Mouse (Mus musculus): Measurements from ENCODE around the gene Kcnj1.
A peak's percentile ranks its signal among the peaks of the same experiment; 100 is the strongest.

Kcnj1 gene

DNA sequence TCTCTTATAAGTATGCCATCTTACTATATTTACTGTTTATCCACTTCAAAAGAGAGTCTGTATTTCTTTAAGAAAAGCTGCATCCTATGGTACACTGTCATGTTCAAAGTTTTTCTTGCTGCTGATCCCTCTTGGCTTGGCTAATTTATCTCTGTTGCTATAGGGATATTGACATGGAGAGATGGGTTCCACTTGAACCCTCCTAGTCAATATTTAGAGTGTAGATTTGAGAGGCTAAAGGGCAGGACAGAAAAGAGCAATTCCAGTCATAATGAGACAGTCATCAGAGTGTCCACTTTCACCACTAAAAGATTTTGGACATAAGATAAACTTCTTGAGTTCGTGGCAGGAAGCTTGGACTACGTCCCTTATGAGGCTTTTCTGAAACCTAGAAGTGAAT, 27.9 kb downstream of the Kcnj1 start:
- no peak for DNase-seq (ENCODE audit: low read depth)

DNA sequence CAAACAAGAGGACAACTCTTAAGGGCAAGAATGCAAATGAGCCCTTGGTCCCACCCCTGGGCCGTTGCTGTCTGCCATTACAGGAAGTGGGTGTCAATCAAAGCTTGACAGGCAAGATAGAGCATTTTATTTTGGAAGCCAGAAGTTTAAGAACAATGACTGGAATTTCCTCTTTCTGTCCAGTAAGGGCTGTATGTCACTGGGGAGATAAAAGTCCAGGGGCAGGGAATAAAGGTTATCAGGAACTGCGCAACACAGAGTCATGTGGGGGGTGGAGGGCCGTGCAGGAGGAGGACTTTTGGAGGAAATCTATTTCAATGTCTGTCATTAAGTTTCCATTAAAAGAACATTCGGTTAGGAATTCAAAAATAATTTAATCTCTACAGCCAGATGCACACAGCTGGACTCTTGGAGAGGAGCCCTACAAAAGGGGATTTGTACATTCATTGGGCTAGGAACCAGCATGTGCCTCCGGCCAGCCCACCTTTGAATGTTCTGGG, 28.4 kb downstream of the Kcnj1 start:
- DNase-seq (ENCODE audit: low read depth), result no peak

- DNase-seq (ENCODE audit: low read depth), result peak; percentile 76
Measured at GRCm38 (mm10) chr9:32405191-32405925, 33.1 kb downstream of the Kcnj1 start.

GRCm38 (mm10) chr9:32408730-32409059, 36.4 kb downstream of the Kcnj1 start:
- no peak for DNase-seq (ENCODE audit: low read depth)

DNA sequence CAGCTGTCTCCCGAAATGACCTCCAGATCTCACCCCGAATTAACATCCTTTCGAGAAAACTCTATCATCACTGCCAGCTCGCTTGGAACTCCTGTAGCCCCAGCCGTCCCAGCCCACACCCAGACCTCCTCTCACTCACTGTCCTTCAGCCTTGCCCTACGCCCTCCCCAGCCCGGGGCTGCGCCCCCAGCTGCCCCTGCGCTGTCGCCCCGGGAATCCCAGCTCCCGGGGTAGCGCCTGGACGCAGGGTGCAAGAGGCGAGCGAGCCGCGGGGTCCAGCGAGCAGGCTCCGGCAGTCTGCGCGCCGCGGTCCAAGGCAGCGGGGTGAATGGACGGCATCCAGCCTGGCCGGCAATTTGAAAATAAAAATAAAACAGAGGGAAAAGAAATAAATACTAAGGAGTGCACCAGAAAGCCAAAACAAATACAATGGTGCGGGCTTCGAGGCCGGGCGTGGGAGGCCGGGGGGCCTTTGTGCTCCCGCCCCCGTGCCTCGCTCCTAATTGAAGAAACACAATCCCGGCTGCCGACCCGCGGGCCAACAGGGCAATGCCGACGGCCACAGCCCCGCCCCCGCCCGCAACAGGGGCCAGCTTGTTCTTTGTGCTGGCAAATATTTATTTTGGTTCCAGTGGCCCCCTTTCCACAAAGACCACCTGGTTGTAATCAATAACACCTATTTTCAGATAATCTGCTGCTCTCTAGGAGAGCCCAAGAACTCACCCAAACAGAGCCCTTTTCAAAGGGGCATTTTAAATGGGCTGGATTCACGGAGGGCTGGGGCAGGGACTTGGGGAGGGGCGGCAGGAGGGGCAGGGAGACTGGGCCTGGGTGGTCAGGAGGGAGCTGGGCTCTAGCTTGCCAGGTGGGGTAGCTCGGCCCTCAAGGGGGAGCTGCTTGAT, 37.0 kb downstream of the Kcnj1 start:
- DNase-seq (ENCODE audit: low read depth), result no peak

DNA sequence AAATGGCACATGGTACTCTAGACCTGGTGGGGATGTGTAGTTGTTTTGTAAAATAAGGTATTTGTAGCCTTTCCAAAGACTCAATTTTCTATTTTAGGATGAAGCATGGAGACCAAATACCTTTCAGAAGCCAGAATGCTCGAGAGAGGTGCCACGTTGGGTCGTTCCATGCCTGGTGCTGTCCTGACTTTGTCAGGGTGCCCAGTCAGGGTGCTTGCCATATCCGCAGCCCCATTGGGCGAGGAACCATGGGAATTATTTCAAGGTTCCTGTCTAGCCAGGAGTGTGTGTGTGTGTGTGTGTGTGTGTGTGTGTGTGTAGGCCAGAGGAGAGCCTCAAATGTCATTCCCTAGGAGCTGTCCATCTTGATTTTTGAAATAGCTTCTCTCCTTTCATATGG, 38.4 kb downstream of the Kcnj1 start:
- DNase-seq (ENCODE audit: low read depth), result no peak

- no peak for DNase-seq (ENCODE audit: low read depth)
Measured at GRCm38 (mm10) chr9:32411507-32411906, 39.2 kb downstream of the Kcnj1 start.

DNA sequence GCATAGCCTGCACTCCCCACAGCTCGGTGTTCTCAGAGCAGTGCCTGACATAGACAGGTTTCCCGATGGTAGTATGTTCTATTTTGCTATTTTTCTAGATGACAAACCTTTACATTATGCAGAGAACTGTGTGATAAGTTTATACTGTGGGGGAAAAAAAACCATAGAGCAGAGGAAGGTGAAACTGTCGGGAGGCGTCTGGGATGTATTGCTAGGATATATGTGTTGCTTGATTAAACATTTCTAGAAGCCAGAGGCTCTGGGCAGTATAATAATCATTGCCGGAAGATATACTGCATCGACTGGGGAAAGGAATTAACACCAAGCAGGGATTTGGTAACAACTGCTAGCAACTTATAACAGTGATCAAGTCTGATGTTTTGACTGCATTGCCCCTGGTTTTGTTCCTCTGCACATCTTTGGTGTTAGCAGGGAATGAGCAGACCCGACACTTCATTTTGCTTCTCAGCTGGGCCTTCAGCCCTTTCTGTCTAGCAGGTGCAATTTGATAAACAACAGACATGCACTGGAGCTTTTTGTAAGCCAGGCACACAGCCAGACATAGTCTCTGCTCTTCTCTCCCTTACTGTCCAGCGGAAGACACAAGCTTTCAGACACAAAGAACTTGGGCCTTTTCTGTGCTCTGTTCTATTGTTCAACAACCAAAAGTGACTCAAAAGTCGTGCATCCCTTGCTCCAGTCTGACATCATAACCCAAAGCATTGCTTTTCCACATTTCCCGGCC, 40.7 kb downstream of the Kcnj1 start:
- DNase-seq (ENCODE audit: low read depth), result no peak

DNA sequence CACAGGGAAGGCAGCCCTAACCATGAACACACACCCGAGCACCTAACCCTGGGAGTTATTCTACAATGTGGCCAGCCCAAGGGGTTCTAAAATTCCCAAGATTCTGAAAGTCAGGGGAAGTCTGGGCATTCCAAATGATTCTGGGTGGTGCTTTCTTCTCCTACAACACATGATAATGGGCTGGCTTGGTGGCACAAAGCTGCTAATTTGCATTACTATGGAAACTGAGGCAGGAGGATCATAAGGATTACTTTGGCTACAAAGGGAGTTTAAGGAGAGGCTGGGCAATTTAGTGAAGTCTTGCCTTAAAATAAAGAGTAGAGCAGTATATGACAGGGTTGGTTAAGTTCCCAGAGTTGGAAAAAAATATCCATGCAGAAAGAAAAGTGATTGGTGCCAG, 42.7 kb downstream of the Kcnj1 start:
- DNase-seq (ENCODE audit: low read depth), result no peak

- no peak for DNase-seq (ENCODE audit: low read depth)
Measured at GRCm38 (mm10) chr9:32415952-32416351, 43.7 kb downstream of the Kcnj1 start.

GRCm38 (mm10) chr9:32417466-32418116, 45.3 kb downstream of the Kcnj1 start:
- no peak for DNase-seq (ENCODE audit: low read depth)

- DNase-seq (ENCODE audit: low read depth), result no peak
Measured at GRCm38 (mm10) chr9:32420711-32421110, 48.4 kb downstream of the Kcnj1 start.

GRCm38 (mm10) chr9:32425321-32425720, 53.0 kb downstream of the Kcnj1 start:
- DNase-seq (ENCODE audit: low read depth), result no peak

DNA sequence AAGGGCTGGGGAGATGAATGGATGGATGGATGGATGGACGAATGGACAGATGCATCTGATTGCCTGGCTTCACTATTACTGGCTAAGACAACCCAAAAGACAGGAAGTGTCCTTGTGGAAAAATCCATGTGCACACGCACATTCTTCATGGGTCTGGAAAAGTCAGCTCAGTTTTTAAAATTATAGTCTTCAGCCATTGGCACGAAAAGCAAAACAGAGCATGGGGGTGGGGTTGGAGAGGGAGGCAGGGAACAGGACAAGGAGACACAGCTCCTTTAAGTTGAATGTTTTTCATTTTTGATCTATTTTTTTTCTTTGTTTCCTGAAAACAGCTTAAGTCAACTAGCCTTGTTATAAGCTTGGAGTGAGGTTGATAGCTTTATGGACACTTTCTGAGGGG, 58.8 kb downstream of the Kcnj1 start:
- no peak for DNase-seq (ENCODE audit: low read depth)

DNA sequence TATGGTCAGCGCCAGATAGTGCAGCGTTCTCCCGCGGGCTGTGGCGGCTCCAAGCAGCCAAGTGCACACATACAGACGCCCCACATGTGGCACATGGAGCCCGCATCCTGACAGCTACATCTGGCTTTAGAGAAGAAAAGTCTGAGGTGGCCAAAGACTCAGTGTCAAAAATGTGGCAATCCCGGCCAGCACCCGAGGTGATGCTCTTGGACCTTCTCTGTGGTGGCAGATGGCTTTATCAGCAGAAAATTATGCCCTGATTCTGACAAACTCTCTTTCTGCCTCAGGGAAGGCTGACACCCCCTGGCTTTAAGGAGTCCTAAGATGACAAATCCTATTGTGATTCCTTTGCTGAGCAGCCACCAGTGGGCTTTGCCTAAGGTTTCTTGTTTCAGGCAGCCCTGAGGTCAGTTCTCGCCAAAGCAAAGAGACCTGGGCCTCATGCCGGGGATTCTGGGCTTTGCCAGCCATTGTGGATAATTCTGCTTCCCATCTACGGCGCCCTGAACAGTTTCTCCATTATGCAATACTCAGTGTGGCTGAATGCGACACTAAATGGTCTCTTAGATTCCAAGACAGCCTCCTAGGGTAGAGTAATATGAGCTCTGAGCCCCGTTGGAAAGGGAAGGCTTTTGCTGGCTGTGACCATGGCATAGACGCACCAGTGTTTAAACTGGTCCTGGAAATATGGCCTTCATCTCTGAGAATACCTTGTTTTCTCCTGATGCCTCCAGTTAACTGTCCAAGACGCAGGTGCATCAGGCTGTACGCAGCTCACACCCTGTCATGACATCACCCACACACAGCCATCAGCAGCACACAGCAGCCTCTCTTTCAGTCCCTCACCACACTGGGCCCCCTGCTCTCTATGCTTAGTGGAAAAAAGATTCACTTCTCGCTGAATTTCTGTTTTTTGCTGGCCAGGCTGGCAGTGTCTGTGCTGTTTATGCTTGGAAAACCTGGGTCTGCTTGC, 62.2 kb downstream of the Kcnj1 start:
- DNase-seq (ENCODE audit: low read depth), result no peak

GRCm38 (mm10) chr9:32443115-32443514, 70.8 kb downstream of the Kcnj1 start:
- no peak for DNase-seq (ENCODE audit: low read depth)

DNA sequence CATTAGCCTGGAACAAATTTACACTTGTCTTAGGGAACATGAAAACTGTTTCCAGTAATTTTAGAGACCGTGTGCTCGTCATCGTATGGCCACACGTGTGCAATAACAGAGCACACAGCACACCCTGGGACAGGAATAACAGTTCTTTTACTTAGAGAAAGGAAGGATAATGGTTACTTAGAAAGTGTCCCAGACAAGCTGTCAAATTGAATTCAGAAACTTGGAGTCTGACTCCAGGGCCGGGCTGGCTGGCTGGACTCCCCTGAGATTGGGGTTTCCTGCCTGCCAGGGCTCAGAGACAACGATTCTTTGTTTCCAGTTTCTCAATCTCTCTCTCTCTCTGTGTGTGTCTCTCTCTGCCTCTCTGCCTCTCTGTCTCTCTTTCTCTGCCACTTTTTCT, 71.5 kb downstream of the Kcnj1 start:
- no peak for DNase-seq (ENCODE audit: low read depth)

- no peak for DNase-seq (ENCODE audit: low read depth)
Measured at GRCm38 (mm10) chr9:32444453-32445201, 72.3 kb downstream of the Kcnj1 start.

- peak; percentile 74 for DNase-seq (ENCODE audit: low read depth)
Measured at GRCm38 (mm10) chr9:32445789-32446188, 73.5 kb downstream of the Kcnj1 start.

DNA sequence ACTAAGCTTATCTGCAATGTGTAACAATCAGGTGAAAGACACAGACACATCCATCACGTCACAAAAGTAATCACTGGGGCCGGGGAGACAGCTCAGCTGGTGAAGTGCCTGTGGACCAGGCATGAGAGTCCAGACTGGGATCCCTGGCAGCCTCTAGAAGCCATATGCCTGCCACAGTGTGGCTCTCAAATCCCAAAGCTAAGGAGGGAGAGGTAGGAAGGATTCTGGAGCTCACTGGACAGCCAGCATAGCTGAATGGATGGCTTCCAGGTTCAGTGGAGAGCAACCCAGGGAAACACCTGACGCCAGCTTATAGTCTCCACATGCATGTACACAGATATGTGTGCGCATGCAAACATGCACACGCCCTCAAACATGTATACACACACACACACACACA, 76.5 kb downstream of the Kcnj1 start:
- DNase-seq (ENCODE audit: low read depth), result no peak

Data from naive thymus-derived CD4-positive, alpha-beta T cell, adult 2 months (primary cell).